Mouse (Mus musculus) kidney, adult 9 months (tissue): Measurements from ENCODE around the gene Zfp653.

ENCODE experiments used
- DNase-seq: peaks from one replicate; pipeline ENCODE4 v3.0.0; 2022

Zfp653 gene

GRCm38 (mm10) chr9:22067195-22067594, 4.0 kb downstream of the Zfp653 start:
- DNase-seq, result no peak

GRCm38 (mm10) chr9:22066433-22066832, 4.7 kb downstream of the Zfp653 start:
- peak; percentile 68 for DNase-seq

GRCm38 (mm10) chr9:22065642-22066041, 5.5 kb downstream of the Zfp653 start:
- no peak for DNase-seq

GRCm38 (mm10) chr9:22064341-22064740, 6.8 kb downstream of the Zfp653 start:
- DNase-seq, result no peak

- no peak for DNase-seq
Measured at GRCm38 (mm10) chr9:22061339-22061738, 9.8 kb downstream of the Zfp653 start.

GRCm38 (mm10) chr9:22058011-22058424, 13.2 kb downstream of the Zfp653 start:
- no peak for DNase-seq

GRCm38 (mm10) chr9:22057031-22057517, 14.1 kb downstream of the Zfp653 start:
- no peak for DNase-seq

GRCm38 (mm10) chr9:22056303-22056910, 14.8 kb downstream of the Zfp653 start:
- peak; percentile 74 for DNase-seq

- DNase-seq, result no peak
Measured at GRCm38 (mm10) chr9:22055713-22056112, 15.5 kb downstream of the Zfp653 start.

- DNase-seq, result peak; percentile 85
Measured at GRCm38 (mm10) chr9:22054411-22055076, 16.6 kb downstream of the Zfp653 start.

- no peak for DNase-seq
Measured at GRCm38 (mm10) chr9:22053657-22054056, 17.5 kb downstream of the Zfp653 start.

GRCm38 (mm10) chr9:22051958-22052254, 19.3 kb downstream of the Zfp653 start, which contains the start of gene Elavl3:
Elavl3 (minus strand) TSS chr9:22052023.
- no peak for DNase-seq

- DNase-seq, result no peak
Measured at GRCm38 (mm10) chr9:22051161-22051957, 19.8 kb downstream of the Zfp653 start.

- DNase-seq, result peak; percentile 53
Measured at GRCm38 (mm10) chr9:22050351-22050889, 20.8 kb downstream of the Zfp653 start.

- no peak for DNase-seq
Measured at GRCm38 (mm10) chr9:22049721-22050270, 21.4 kb downstream of the Zfp653 start.

GRCm38 (mm10) chr9:22049315-22049714, 21.9 kb downstream of the Zfp653 start:
- DNase-seq, result no peak

GRCm38 (mm10) chr9:22047329-22047728, 23.8 kb downstream of the Zfp653 start:
- no peak for DNase-seq

- DNase-seq, result no peak
Measured at GRCm38 (mm10) chr9:22041832-22042231, 29.3 kb downstream of the Zfp653 start.

GRCm38 (mm10) chr9:22037826-22038225, 33.4 kb downstream of the Zfp653 start:
- DNase-seq, result no peak

- no peak for DNase-seq
Measured at GRCm38 (mm10) chr9:22035300-22036044, 35.7 kb downstream of the Zfp653 start.

- no peak for DNase-seq
Measured at GRCm38 (mm10) chr9:22030386-22030785, 40.8 kb downstream of the Zfp653 start.

- no peak for DNase-seq
Measured at GRCm38 (mm10) chr9:22028467-22028866, 42.7 kb downstream of the Zfp653 start.
